Mouse (Mus musculus): Measurements from ENCODE around the gene B3gat2.

- no peak for TF ChIP-seq POLR2A (IDR thresholded peaks at IDR 0.05; ENCODE audit: extremely low read depth, insufficient read depth, low read length)
- no peak for TF ChIP-seq CTCF (IDR thresholded peaks at IDR 0.05; ENCODE audit: low read depth, low read length)
Measured at GRCm38 (mm10) chr1:23798306-23798705, 36.8 kb downstream of the B3gat2 start.
